Mouse (Mus musculus) layer of hippocampus, postnatal 10 days (tissue): ENCODE results near the gene Aip. TPM values are rescaled to one million over a fixed set of nuclear protein-coding genes. Genes with fewer than 3 reads are reported as not detected.
A peak's percentile ranks its signal among the peaks of the same experiment; 100 is the strongest.
"Not testable (repeated sequence)": the region's sequence is repeated elsewhere in the genome, so short reads cannot be mapped to it uniquely, and the experiment has no call there.

ENCODE experiments used
- DNase-seq, 2 experiments: peaks; one replicate each; pipeline ENCODE4 v3.0.0; 2021; ENCODE audit warnings: low spot score in 2 of 2
- total RNA-seq, 2 experiments: library from RNA; stranded (reverse); gene quantifications; 2 replicates each; pipeline ENCODE4 v1.2.3; 2021

The Aip gene
- total RNA-seq, 2 experiments from 2014 or later = 74.6 to 76.5 TPM

- DNase-seq = no peak
Observed at GRCm38 (mm10) chr19:4136463-4136862, 10.8 kb upstream of the Aip start.

DNA sequence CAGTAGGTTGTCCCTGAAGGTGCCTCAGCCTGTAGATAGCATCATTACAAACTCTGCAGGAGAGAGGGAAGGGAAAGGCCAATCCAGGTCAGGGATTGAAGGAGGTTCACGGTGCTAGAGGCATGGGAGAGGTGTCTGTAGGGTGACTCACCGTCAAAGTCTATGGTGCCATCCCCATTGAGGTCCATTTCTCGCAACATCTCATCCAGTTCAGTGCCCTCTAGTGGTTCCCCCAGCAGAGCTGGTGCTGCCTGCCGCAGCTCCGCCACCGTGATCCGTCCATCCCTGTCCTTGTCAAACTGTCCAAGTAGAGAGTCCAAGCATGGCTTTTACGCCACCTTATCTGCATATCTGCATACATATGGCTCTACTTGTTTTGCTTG lies 10.3 kb upstream of the Aip start:
- not testable (repeated sequence) for DNase-seq

DNA sequence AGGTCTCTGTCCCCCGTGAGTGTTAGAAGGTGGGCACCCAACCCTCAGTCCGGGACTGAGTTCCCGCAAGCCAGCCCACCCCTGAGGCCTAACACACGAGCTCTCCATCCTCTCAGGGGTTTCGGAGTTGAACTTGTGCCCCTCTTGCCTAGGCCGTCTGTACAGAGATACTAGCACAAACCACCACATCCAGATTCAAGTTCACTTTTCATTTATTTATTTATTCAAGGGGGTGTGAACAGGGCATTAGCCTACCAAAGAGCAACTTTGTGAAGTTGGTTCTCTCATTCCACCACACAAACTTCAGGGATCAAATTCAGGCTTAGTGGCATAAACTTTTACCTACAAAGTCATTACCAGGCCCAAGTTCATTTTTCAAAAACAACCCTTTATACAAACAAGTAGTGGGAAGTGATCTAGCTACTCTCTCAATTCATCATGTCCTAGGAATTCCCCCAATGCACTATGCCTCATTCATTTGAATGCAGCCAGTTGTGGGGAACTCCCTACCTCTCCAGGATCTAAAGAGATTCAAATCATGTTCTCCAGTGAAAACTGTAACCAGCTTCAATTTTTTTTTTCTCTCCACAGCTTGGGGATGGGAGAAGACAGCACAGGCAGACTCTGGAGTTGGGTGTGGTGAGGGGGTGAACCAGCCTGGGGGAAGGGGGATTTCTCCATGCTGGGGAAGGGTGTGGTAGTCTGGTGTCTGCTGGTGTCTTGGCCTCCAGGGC lies 9.7 kb upstream of the Aip start:
- not testable (repeated sequence) for DNase-seq

- DNase-seq = no peak
Observed at GRCm38 (mm10) chr19:4134354-4134753, 8.7 kb upstream of the Aip start.

- DNase-seq = no peak
Observed at GRCm38 (mm10) chr19:4131768-4132167, 6.1 kb upstream of the Aip start.

DNA sequence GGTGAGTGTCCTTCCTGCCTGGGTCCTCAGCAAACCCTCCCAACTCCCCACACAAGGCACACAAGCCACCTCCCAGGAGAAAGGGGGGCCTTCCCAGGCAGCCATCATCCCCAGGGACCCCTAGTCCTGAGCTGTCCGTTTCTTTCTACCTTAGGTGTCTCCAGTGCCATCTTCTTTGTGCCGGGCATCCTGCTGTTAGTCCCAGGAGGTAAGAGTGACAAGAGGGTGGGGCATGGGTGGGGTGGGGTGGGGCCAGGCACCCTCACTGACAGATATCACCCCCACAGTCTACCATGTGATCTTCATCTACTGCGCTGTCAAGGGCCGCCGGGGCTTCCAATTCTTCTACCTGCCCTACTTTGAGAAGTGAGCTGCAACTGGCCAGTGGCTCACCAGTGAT lies 5.4 kb upstream of the Aip start:
- DNase-seq = no peak

- no peak for DNase-seq
Observed at GRCm38 (mm10) chr19:4130106-4130505, 4.4 kb upstream of the Aip start.

- no peak for DNase-seq
Observed at GRCm38 (mm10) chr19:4129462-4129861, 3.8 kb upstream of the Aip start.

GRCm38 (mm10) chr19:4126759-4127495 lies 1.3 kb upstream of the Aip start:
- DNase-seq = no peak

DNA sequence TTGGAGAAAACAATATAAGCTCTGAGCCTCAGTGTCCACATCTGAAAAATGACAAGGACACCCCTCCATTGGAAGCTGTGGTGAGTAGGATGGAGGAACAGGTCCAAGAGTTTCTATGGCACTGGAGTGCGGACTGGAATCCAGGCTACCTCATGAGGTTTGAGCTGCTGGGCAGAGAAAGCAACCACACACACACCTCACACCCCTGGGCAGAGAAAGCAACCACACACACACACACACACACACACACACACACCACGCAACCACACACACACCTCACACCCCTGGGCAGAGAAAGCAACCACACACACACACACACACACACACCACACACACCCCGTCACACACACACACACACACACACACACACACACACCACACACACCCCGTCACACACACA lies 390 bp downstream of the Aip start:
- DNase-seq = peak; percentile 35 to 48

DNA sequence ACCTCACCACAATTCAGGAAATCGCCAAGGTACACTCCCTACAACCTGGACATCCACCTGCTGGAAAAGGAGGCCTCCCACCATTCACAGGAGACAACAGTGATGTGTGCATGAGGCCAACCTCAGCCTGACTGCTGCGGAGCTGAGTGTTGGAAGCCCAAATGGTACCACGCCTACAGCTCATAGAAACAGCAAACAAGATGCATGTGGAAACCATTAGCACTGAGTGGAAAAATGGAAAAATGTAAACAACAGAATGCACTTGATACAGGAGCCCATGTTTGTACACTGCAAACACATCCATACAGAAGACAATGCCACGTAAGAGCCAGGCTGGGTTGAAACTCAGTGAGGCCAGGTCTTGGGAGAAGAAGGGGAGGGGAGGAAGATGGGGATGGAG lies 1.2 kb downstream of the Aip start:
- no peak for DNase-seq

- DNase-seq = no peak
Observed at GRCm38 (mm10) chr19:4122411-4123370, 3.0 kb downstream of the Aip start.

- DNase-seq = not testable (repeated sequence)
Observed at GRCm38 (mm10) chr19:4121896-4122295, 3.8 kb downstream of the Aip start.

DNA sequence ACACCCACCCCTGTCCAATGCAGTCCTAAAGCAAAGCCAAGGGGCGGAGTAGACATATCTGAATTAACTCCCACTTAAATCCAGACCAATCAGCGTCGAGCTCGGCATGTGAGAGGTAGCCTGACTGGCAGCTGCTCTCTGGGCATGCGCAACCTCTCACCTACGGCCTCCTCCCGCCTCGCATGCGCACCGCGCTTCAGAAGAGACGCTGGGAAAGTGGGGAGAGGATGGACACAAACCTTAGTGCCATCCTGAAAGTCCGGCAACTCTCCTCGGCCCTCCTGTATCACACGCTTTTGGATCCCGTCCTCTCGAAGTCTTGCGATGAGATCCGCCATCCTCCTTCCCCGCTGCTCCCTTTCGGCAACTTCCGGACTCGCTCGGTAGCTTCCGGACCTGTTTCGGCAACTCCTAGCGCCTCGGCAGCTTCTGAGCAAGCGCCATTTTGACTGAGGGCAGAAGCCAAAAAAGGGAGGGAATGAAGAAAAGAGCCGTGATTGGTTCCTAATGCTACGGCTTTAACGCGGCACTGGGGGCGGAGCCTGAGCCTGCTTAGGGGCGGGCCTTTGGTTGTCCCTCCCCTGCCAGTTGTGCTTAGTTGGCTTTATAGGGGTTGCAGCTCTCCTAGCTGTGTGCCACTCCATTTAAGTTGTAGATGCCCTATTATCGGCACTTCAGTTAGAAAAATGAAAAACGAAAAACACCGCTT lies 4.4 kb downstream of the Aip start:
- DNase-seq = peak; percentile 99

DNA sequence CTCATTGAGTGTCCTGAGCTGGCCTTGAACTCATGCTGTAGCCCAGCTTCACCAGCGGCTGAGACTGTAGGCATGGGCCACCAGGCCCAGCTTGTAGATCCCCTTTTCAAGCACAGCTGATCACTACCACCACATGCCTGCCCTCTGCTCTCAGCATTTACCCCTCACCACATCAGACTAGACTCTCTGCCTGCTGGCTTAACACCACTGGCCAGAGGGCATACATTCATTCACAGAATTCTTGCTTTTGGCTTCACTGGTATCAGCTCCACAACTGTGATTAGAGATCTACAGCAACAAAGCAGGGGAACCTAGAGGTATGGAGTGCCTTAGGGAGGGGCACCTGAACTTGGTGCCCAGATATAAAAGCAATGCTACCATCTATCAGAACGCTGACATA lies 5.2 kb downstream of the Aip start:
- DNase-seq = no peak

GRCm38 (mm10) chr19:4119716-4120487 lies 5.8 kb downstream of the Aip start:
- DNase-seq = no peak

DNA sequence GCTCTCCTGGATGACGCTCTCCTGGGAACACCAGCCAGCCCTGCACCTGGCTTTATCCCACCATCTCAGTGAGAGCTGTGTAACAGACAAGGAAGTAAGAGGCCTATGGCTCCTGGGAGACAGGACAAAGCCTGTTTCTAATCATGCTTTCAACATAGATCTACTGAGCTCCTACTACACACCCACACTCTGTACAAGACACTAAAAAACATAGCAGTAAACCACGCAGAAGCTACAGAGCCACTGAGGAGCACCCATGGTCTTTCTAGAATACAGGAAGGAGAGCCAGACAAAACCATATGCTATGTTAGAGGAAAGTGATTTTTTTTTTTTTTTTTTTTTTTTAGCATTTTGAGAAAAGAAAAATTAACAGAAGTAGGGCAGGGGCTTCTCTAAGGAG lies 7.3 kb downstream of the Aip start:
- DNase-seq = no peak

DNA sequence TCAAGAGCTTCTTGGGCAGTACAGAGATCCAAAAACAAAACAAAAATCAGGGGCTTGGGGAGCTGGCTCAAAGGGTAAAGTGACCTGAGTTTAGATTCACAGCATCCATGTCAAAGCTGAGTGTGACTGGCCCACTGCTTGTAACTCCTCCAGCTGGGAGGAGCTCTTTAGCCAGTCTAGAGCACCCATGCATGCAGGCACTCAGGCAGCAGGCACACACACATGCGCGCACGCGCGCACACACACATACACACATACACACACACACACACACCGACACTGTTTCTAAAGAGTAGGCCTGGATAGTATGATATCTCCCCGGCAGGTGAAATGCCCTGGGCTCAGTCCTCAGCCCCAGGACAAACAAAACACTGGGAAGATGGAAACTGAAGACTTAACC lies 8.7 kb downstream of the Aip start:
- no peak for DNase-seq

- DNase-seq = no peak
Observed at GRCm38 (mm10) chr19:4115816-4116215, 9.8 kb downstream of the Aip start.

DNA sequence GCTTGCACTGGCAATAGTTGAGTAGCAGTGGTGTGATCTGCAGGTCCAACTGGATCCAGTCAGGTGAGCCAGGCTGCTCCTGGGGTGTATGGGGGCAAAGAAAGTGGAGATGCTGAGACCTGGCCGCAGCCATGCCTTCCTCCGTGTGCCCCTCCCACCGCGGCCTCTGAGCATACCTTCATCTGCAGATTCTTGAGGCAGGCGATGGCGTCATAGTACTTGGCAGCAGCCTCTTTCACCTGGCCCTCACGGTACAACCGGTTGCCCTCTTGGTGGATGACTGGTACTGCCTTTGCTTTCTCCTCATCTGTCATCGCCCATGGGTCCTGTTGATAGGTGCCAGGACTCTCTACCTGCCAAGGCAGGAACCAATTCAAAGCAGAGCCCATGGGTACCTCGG lies 10.5 kb downstream of the Aip start:
- no peak for DNase-seq
